Mouse (Mus musculus) cerebellum, adult (tissue): ENCODE measurements around the gene Mr1.
A peak's percentile ranks its signal among the peaks of the same experiment; 100 is the strongest.
"Not testable (repeated sequence)": the region's sequence is repeated elsewhere in the genome, so short reads cannot be mapped to it uniquely, and the experiment has no call there.

Experiments used
- ATAC-seq: cut with Nextera tagmentation; 2 replicates; pipeline ENCODE4 v1.9.2; 2017; ENCODE audit warnings: mild to moderate bottlenecking, moderate library complexity, mixed read lengths; ENCODE audit not compliant: insufficient number of reproducible peaks, low FRiP score, low TSS enrichment

The Mr1 gene

GRCm38 (mm10) chr1:155146572-155146980, at the start of gene Mr1:
TSS of gene Mr1 (minus strand) at chr1:155146814.
- peak; percentile 56 for ATAC-seq

GRCm38 (mm10) chr1:155192805-155193368, 46.3 kb upstream of the Mr1 start:
- no peak for ATAC-seq

- ATAC-seq: no peak
Measured at GRCm38 (mm10) chr1:155191671-155192070, 45.1 kb upstream of the Mr1 start.

- ATAC-seq: no peak
Measured at GRCm38 (mm10) chr1:155191219-155191618, 44.6 kb upstream of the Mr1 start.

GRCm38 (mm10) chr1:155188656-155189055, 42.0 kb upstream of the Mr1 start:
- no peak for ATAC-seq

- ATAC-seq: no peak
Measured at GRCm38 (mm10) chr1:155184191-155184590, 37.6 kb upstream of the Mr1 start.

GRCm38 (mm10) chr1:155178192-155178924, 31.7 kb upstream of the Mr1 start:
- no peak for ATAC-seq

- ATAC-seq: no peak
Measured at GRCm38 (mm10) chr1:155174424-155174823, 27.8 kb upstream of the Mr1 start.

- not testable (repeated sequence) for ATAC-seq
Measured at GRCm38 (mm10) chr1:155173644-155174016, 27.0 kb upstream of the Mr1 start.

- no peak for ATAC-seq
Measured at GRCm38 (mm10) chr1:155172895-155173643, 26.5 kb upstream of the Mr1 start.

- no peak for ATAC-seq
Measured at GRCm38 (mm10) chr1:155169935-155170334, 23.3 kb upstream of the Mr1 start.

GRCm38 (mm10) chr1:155167453-155167852, 20.8 kb upstream of the Mr1 start:
- no peak for ATAC-seq

- ATAC-seq: peak; percentile 23; the same call in 1 of the 2 replicates
Measured at GRCm38 (mm10) chr1:155158970-155159484, 12.4 kb upstream of the Mr1 start.

- peak; percentile 98 for ATAC-seq
Measured at GRCm38 (mm10) chr1:155158141-155158969, 11.7 kb upstream of the Mr1 start, which contains the start of gene Stx6. TSS of gene Stx6 (plus strand) at chr1:155158715.

- no peak for ATAC-seq
Measured at GRCm38 (mm10) chr1:155153906-155154305, 7.3 kb upstream of the Mr1 start.

GRCm38 (mm10) chr1:155150821-155151220, 4.2 kb upstream of the Mr1 start:
- no peak for ATAC-seq

- no peak for ATAC-seq
Measured at GRCm38 (mm10) chr1:155149403-155149802, 2.8 kb upstream of the Mr1 start.

GRCm38 (mm10) chr1:155147228-155147627, 614 bp upstream of the Mr1 start:
- no peak for ATAC-seq

GRCm38 (mm10) chr1:155145620-155146019, 994 bp downstream of the Mr1 start:
- ATAC-seq: no peak

- peak; percentile 77 for ATAC-seq
Measured at GRCm38 (mm10) chr1:155140076-155140475, 6.5 kb downstream of the Mr1 start.
